Mouse (Mus musculus) gastrocnemius, adult 8-10 months (tissue): ENCODE measurements at regions not wholly inside any gene's neighbourhood (a gene's known extent, or its start where the extent isn't known, plus 50 kb on each side); places are given as distances from the start of the nearest gene placed in this dataset.
A peak's percentile ranks its signal among the peaks of the same experiment; 100 is the strongest.

Experiments used
- DNase-seq, 2 experiments: peaks; one replicate each; pipeline ENCODE4 v3.0.0; 2022; ENCODE audit warnings: low spot score in 2 of 2

DNA sequence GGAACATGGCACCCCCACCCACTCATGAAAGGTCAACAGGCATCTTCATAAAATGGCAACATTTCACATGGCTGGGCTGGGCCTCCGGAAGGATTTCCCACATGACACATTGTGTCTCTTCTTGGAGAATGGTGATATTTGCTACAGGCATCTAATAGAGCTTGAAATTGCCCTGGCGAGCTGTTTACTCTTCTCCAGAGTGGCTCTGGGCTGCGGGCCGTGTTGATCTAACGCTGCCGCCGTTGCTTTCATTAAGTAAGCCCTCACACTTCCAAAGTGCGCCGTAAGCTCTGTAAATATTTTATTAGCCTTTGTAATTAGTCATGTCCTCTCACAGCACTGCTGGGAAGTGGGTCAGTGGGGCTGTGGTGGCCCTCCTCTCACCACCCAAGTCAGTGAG, 164.4 kb upstream of the Ctnnb1 start:
- DNase-seq = no peak

DNA sequence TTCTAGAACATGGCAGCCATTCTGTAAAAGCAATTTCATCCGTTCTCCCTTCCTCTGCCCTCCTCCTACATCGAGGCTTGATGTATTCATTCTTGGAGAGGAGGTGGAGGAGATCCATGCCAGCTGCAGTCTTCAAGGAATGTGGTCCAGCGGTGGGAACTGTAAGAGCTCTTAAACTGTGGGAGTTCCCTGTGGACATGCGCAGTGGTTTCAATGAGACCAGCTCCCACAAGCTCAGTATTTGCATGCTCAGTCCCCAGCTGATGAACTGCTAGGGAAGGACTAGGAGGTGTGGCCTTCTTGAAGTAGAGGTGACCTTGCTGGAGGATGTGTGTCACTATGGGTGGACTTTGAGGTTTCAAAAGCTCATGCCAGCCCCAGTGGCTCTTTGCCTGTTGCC, 163.7 kb upstream of the Ctnnb1 start:
- DNase-seq = no peak

DNA sequence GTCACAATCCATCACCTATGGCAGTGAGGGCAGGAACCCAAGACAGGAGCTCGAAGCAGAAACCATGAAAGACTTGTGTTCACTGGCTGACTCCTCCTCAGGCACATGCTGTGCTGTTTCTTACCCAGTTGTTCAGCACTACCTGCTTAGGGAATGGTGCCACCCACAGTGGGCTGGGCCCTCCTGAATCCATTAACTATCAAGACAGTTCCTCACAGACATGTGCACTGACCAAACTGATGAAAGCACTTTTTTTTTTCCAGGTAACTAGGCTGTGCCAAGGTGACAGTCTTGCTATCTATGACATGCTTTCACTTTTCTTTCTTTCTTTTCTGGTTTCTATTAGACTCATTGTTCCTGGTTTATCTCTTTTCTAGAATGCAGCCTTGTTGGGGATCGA, 162.1 kb upstream of the Ctnnb1 start:
- no peak for DNase-seq

DNA sequence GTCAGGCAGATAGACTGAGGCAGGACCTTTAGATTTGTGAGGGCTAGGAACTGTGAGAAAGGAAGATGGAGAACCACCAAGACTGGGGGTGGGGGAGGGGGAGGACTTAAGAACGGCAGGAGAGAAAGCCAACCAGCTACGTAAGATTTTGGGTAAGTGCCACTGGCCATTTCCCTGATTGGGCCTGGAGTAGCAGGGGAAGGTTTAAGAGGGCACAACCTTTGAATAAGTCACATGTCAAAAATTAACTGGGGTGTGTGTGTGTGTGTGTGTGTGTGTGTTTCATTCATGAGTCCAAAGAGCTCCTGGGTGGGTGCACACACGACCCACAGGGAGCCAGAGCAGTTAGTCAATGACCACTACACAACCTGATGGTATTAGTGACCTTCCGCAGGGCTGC, 161.6 kb upstream of the Ctnnb1 start:
- no peak for DNase-seq

DNA sequence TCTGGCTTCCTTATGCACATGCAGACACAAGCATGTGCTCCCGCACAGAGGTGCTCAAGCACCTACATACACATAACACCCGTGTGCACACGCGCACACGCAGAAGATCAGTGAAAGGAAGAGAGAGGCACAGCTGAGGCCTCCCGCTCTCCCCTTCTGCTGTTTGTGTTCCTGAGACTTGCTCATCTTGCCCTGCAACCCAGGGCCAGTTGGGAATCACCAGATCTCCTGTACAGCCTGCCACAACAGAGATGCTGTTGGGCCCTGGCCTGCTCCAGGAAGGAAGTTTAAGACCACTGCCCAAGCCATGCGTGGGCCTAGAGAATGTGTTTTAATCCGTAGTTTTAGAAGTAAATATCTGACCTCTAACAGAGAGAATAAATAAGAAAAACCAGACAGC, 160.0 kb upstream of the Ctnnb1 start:
- no peak for DNase-seq

DNA sequence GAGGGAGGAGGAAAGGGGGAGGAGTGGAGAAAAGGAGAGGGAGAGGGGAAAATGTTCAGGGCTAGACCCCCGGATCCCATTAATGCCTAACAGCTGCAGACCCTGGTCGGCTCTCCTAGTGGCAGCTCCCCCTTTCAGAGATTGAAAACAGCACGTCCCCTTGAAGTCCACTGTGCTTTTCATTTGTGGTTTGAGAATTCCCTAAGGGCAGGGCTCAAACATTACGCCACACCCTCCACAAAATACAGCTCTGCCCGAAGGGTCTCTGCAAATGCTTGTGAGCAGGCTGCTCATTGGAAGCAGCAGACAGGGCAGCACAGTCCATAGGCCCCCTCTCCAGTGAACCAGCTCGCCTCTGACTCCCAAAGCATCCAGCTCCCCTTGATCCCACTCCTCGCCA, 159.3 kb upstream of the Ctnnb1 start:
- no peak for DNase-seq

DNA sequence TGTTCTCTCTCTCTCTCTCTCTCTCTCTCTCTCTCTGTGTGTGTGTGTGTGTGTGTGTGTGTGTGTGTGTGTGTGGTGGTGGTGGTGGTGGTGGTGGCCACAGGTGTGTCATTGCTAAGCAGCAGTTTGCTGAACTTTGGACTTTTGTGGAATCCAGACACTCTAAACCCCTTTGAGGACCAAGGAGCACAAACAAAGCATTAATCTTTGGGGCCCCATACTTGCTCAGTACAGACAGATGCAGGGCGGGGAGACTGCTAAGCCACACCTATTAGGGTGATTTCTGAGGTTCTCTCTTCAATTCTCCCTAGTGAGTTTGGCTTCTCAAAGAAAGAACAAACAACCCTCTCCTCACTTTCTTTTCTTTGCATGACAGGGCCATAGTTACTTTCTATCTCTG, 158.1 kb upstream of the Ctnnb1 start:
- DNase-seq = no peak

DNA sequence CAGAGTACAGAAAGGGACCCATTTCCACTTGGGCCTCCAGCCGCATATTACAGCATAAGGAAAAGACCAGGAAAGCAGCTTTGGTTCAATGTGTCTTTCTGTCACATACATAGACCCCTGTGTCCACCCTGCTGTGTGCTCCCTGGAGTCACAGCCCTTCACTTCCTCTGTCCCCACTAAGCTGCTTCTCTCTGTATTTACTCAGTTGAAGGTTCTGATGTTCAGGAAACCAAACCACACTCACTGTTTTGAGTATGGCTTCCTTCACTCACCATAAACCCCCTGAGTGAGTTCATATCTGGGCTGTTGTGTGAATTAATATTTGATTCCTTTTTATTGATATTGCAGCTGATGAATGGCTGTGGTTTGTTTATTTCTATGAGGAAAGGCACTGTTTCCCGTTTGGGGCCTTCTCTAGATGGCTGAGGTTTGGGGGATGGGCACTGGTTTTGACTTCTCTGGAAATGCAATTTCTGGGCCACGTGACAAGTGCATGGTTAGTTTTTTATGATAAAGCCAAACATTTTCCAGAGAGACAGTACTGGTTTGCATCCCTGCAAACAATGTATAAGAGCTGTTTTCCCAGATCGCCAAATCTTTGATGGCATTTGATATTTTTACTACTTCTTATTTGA, 157.0 kb upstream of the Ctnnb1 start:
- DNase-seq = no peak

DNA sequence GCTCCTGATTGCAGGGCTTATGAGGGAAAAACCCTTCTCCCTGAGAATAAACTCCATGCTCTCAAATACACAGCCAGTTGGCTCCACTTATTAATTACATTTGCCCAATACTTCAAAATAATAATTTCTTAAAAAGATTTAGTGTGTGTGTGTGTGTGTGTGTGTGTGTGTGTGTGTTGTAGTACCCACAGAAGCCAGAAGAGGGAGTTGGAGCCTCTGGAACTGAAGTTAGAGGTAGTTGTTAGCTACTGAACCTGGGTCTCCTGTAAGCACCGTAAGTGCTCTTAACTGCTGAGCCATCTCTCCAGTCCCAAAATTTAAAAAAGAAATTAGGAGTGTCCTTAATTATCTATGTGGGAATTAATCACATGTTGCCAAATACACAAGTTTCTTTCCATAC, 154.8 kb upstream of the Ctnnb1 start:
- DNase-seq = no peak

DNA sequence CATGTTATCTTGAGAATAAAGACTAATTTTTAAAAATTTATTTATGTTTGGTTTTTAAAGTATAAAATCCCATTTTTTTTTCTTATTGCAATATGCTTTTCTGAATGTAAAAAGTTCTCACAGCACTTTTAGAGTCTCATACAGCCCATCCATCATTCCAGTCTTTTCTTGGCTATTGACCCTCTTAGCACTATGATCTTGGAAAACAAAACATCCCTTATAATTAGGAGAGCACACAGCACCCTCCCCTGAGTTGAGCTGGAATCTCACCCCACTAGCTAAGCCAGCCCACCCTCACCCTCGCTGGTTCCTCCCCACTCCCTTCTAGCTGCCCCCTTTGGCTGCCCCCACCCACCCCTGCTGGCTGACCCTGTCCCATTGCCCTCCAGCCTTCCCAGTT, 154.2 kb upstream of the Ctnnb1 start:
- DNase-seq = no peak

DNA sequence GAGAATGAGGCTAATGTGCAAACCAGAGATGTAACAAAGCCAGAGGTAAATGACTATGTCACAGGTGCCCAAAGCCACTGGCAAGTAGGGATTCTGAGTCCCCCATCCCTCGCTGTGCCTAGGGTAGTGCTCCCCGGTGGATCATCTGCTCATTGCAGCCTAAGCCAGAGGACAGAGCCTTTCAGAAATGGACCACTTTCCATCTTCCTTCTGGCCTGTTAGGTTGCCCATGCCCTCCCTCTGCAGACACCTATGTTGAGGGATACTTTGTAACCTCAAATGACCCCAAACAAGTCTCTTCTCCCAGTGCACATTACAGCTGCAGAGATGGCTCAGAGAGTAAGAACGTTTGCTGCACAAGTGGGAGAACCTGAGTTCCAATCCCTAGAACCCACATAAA, 153.3 kb upstream of the Ctnnb1 start:
- DNase-seq = no peak

DNA sequence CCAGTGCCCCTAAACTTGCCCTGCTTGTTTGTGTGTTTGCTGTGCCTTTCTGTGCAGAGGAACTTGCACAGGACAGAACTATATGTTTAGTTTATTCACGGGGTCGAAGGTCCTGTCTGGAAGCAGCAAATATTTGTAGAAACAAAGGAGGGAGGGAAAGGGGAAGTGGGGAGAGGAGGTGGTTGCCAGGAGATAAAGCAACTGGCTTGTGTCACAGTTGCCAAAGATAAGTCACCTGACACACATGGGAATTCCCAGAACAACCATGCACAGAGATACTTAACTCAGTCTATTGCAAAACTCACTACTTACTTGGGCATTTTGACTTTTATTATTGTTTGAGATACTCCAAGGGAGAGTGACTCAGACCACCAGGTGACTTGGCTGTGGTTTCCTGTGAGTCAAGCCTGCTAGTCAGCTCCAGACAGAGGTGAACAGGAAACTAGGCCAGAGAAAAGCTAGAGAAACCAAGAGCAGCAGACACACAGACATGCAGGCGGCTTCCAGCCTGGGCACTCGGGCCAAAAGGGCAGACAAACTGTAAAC, 152.5 kb upstream of the Ctnnb1 start:
- peak in 1 of 2 experiments; percentile 10 for DNase-seq

DNA sequence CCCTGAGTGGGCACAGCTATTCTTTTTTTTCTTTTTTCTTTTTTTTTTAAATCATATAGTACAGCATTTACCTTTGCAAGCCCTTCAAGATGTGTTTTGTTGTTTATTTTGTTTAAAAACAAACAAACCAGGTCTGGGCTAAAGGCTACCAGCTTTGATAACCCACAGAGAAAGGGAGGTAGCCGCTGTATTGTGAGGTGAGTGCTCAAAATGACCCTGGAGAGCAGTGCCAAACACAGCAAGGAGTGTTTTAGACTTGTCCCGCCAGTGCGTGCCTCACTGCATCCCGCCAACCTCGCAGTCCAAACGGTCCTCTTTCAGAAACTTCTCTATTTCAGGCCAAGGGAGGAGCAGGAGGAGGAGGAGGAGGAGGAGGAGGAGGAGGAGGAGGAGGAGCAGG, 152.0 kb upstream of the Ctnnb1 start:
- DNase-seq = no peak

DNA sequence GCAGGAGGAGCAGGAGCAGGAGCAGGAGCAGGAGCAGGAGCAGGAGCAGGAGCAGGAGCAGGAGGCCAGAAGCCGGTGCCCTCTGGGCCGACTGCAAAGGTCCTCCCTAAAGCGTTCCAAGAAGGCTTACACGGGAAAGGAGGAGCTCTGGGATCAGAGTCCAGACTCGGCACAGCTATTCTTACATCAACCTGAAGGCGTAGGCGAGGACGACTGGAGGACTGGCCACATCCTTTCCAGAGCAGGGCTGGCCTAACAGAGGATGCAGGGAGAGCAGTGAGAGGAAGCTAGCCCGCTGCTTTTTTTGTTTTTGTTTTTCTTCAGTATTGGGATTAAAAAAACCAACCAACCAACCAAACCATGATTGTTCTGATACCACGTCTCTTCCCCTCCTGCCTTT, 151.5 kb upstream of the Ctnnb1 start:
- DNase-seq = no peak

DNA sequence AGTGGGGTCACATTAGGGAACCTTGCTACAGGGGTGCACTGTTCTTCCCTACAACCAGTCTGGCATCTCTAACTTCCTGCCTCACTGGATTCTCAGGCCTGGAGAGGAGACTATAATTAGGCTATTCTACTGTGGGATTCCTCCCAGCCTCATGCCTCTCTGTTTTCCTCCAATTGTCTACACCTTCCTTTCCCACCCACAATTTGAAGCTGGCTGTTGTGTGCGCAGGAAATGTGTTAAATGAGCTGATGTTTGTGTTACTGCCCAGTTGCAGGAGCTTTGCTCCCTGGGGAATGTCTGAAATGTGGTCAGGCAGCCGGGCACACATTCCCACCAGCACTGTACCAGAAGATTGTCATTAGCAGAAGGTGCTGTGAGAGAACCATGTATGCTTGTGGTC, 150.6 kb upstream of the Ctnnb1 start:
- DNase-seq = no peak

DNA sequence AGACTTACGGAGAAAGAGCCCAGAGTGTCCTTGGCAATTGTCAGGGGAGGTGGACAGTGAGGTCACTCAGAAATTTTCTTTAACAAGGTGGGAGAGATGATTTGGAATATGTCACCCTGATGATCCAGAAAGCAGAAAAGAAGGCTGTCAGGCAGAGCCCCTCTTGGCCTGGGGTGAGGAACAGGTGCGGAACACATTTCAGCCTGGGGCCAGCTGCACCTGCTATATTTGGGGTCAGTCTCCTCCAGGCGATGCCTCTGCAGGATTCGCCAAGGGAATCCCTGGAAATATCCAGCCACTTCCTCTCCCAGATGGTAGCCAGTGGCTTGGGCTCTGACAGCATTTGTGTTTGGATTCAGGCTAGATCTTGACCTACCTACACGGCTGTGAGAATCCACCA, 134.8 kb upstream of the Ctnnb1 start:
- DNase-seq = no peak

DNA sequence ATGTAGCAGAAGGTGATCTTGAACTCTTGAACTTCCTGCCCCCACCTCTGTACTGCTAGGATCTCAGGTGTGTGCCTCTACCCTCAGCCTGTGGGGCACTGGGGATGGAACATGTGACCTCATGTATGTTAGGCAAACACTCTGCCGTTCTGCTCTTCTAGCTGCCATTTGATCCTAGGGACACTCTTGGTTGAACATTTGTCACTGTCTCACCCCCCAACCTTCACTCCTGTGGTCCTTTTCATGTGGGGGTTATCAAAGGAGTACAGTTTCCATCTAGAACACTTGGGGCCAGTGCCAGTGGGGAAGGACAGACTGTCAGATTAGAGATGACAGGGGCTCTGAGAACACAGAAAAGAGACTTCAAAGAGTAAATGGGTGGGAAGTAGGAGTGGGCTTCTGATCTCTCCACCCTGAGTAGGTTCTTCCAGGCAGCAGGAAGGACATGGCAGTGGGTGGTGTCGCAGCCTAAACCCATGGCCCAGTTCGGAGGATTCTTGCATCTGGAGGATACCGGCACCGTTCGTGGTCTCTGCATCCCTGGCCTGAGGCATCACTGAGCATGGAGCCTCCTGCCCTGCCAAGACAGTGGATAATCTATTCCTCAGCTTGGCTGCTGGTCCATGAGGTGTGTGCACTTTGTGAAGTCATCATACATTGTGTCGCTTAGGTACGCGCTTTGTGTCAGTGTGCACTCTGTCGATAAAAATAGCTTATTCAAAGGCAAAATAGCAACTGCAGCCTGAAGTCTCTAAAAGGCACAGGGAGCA, 132.7 kb upstream of the Ctnnb1 start:
- no peak for DNase-seq

DNA sequence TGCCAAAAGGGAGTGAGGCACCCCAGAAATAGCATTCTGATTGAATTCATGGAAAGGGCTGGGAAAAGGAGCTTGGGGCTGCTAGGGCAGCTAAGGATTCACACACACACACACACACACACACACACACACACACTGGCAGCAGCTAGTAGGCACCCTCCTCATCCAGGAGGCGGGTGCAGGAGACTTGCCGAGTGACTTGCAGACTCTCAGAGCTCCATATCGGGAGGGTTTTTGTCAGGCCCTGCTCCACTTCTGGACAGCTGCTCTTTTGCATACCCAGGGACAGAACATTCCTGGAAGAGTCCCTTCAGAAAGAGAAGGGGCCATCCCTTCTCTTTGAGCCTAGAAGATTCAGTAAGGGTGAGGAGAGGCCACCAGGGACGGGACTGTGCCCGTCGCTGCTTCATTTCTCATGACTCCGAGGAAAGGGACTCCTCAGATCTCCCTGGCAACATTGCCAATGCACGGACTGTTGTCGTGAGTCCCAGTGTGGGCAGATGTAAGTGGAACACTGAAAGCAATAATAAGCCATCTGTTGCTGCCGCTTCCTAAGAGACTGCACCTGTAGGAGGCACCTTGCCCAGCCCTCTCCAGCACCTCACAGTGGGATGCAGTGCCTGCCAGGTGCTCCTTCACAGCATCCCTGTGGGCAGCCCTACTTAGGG, 130.9 kb upstream of the Ctnnb1 start:
- no peak for DNase-seq

DNA sequence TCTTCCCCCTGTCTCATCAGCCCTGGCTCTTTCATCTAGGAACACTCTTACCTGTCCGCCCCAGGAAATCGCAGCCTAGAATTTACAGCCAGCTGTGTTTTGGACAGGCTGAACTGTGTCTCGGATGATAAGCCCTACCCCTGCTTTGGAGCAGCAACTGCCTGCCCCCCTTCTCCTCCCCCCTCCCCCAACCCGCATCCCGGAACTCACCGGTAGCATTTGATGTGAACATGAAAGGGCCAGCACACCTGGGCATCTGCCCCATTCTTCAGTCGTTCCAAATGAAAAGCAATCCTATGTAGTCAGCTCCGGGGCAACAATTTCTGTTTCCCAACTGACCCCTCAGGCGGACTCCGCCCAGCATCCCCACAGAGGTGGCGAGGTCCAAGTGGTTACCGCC, 130.1 kb upstream of the Ctnnb1 start:
- no peak for DNase-seq

DNA sequence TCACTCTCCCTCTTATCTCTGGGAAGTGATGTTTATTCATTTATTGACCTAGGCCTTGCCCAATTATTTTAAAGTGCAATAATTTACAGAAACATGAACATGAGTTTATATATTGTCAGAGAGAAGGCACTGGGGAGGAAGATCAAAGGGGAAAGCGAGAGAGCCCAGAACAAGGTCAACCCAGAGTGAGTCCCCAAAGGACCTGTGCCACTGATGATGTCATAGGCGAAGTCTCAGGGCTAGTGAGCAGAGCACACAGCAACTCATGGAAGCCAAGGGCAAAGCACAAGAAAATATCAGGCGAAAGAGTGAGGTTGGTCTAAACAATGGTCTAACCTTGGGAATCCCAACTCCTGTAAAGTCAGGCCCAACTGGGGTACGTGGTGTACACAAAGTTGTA, 126.4 kb upstream of the Ctnnb1 start:
- DNase-seq = no peak

DNA sequence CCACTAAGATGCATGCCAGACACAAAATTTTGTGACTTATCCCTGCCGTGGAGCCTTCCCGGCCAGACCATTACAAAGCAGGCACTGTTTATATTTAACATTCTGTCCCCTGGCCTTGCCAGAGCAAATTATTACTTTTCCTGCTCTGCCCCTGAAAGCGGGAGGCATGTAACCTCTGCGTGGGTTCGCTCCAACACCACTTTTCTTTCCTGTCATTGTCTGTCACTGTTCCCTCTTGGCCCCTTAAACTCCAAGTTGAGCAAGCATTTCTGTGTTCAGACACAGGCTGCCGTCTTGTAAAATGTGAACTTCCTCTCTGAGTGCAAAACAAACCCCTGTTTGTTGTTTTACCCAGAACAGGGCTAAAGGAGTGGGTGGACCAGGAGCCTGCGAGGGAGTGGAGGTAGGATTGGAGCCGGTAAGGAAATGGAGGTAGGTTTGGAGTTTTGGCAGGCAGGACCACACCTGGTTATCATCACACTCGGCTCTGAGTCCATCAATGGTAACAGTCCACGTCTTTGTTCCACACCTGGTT, 124.2 kb upstream of the Ctnnb1 start:
- no peak for DNase-seq

DNA sequence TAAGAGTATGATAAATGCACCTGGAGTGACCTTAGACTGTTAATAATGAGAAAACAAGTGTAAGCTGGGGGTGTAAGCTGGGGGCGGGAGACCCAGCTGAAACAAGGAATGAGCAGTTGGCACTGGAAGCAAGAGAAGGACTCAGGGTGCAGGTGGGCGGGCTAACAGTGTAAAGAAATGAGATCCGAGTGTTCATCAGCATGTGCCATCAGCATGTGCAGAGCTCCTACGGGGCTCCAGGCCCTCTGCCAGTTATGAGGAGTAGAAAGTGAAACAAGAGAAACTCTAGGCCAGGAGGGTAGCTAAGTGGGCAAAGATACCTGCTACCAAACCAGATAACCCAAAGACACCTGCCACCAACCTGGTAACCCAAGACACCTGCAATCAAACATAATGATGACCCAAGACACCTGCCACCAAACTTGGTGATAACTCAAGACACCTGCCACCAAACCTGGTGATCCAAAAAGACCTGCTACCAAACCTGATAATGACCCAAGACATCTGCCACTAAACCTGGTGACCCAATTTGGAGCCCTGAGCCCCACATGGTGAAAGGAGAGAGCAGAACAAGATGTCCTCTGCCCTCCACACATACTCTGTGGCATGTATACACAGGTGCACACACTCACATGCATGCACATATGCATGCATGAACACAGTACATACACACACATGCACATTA, 120.1 kb upstream of the Ctnnb1 start:
- no peak for DNase-seq
